ENCODE assay signal across 21 mouse cellular contexts in genomic region chr17:85038761-85039160, GRCm38 (mm10). TPM values are rescaled to one million over a fixed set of nuclear protein-coding genes. Genes with fewer than 3 reads are reported as not detected.
DNase-seq lines count a peak whose midpoint lies in the region; ATAC-seq and TF ChIP-seq lines count a peak whose summit lies in the region.
"Had no signal": no experiment of that assay in that cellular context is flagged by ENCODE, and none has a peak within 500 bp of the region (broad histone marks: within the 10 kb centered on the region; RNA-seq: fewer than 3 reads in every experiment).

No protein-coding gene starts in this region.

- 91% methylated on average over 5 of the region's 5 CpGs for WGBS in liver, postnatal 0 days (ENCODE audit: insufficient replicate concordance)
- WGBS in liver, embryonic 11.5 days = 88% methylated on average over 5 of the region's 5 CpGs
- WGBS in midbrain, embryonic 11.5 days = 93% methylated on average over 5 of the region's 5 CpGs
- 93% methylated on average over 5 of the region's 5 CpGs for WGBS in midbrain, postnatal 0 days

- H3K4me2 ChIP-seq in liver, postnatal 0 days (ENCODE audit: low read depth, low read length) = no peak overlapping the region
- no peak overlapping the region for H3K4me2 ChIP-seq in liver, embryonic 11.5 days
- H3K4me2 ChIP-seq in midbrain, embryonic 11.5 days = no peak overlapping the region
- H3K4me2 ChIP-seq in midbrain, postnatal 0 days (ENCODE audit: low read depth, low read length, poor library complexity, severe bottlenecking) = no peak overlapping the region

- no peak for TF ChIP-seq CTCF in liver, postnatal 0 days (IDR thresholded peaks at IDR 0.05; ENCODE audit: low read depth)
- no peak for TF ChIP-seq CTCF in midbrain, postnatal 0 days (IDR thresholded peaks at IDR 0.05)

- H3K9me3 ChIP-seq in liver, postnatal 0 days (ENCODE audit: low read length) = no peaks in the 10 kb centered on the region
- no peaks in the 10 kb centered on the region for H3K9me3 ChIP-seq in liver, embryonic 11.5 days (ENCODE audit: control insufficient read depth, low read length)
- no peaks in the 10 kb centered on the region for H3K9me3 ChIP-seq in midbrain, embryonic 11.5 days (ENCODE audit: control insufficient read depth, low read length)
- no peaks in the 10 kb centered on the region for H3K9me3 ChIP-seq in midbrain, postnatal 0 days (ENCODE audit: low read length)
- H3K9me3 ChIP-seq: G1E had no signal

- TF ChIP-seq EP300 in liver, postnatal 0 days (IDR thresholded peaks at IDR 0.05; ENCODE audit: low read depth) = no peak

- intact Hi-C loops in heart, postnatal 10 days (cut with DNase I) = no loop called here

- H3K9ac ChIP-seq in liver, postnatal 0 days (replicated peaks) = no peak overlapping the region
- H3K9ac ChIP-seq in liver, embryonic 11.5 days (ENCODE audit: low read depth, low read length) = no peak overlapping the region
- H3K9ac ChIP-seq in midbrain, embryonic 11.5 days (ENCODE audit: low read length) = no peak overlapping the region
- no peak overlapping the region for H3K9ac ChIP-seq in midbrain, postnatal 0 days (replicated peaks; ENCODE audit: low read length, poor library complexity, severe bottlenecking)

- H3K4me1 ChIP-seq in liver, postnatal 0 days (ENCODE audit: insufficient read depth) = peaks cover 14% of the 10 kb centered on the region; the same call in 1 of the 2 replicates
- H3K4me1 ChIP-seq in liver, embryonic 11.5 days (replicated peaks; ENCODE audit: control insufficient read depth, insufficient read depth, low read length) = peaks cover 3% of the 10 kb centered on the region; the same call in 1 of the 2 replicates
- H3K4me1 ChIP-seq in midbrain, embryonic 11.5 days (ENCODE audit: control insufficient read depth, insufficient read depth, low read length) = no peaks in the 10 kb centered on the region; the same call in 1 of the 2 replicates
- H3K4me1 ChIP-seq in midbrain, postnatal 0 days (ENCODE audit: insufficient read depth, low read length) = no peaks in the 10 kb centered on the region

- H3K4me3 ChIP-seq in liver, postnatal 0 days (ENCODE audit: low read depth, low read length) = no peak overlapping the region
- no peak overlapping the region for H3K4me3 ChIP-seq in liver, embryonic 11.5 days (ENCODE audit: low read depth, low read length)
- no peak overlapping the region for H3K4me3 ChIP-seq in midbrain, embryonic 11.5 days (ENCODE audit: low read depth, low read length)
- H3K4me3 ChIP-seq in midbrain, postnatal 0 days (ENCODE audit: low read depth, low read length) = no peak overlapping the region

- H3K27ac ChIP-seq in liver, postnatal 0 days (ENCODE audit: low read depth) = 0 out of 2 replicates have a peak overlapping the region, but pooled peaks have one; percentile 40
- no peak overlapping the region for H3K27ac ChIP-seq in liver, embryonic 11.5 days (ENCODE audit: low read depth, low read length)
- no peak overlapping the region for H3K27ac ChIP-seq in midbrain, embryonic 11.5 days (ENCODE audit: low read depth, low read length)
- H3K27ac ChIP-seq in midbrain, postnatal 0 days (ENCODE audit: low read depth, low read length) = no peak overlapping the region

- no peak for ATAC-seq in liver, postnatal 0 days
- ATAC-seq in liver, embryonic 11.5 days (replicated peaks; ENCODE audit: low FRiP score) = no peak
- no peak for ATAC-seq in midbrain, embryonic 11.5 days (ENCODE audit: low FRiP score)
- no peak for ATAC-seq in midbrain, postnatal 0 days (ENCODE audit: low FRiP score)
- ATAC-seq: activated CD4-positive, CD25-positive, alpha-beta regulatory T cell, adult 4 months; CD4-positive, CD25-positive, alpha-beta regulatory T cell, adult 4 months; Patski had no signal

- DNase-seq in heart, adult 11 months = peak; percentile 56
- no peak for DNase-seq in heart, postnatal 10 days
- no peak for DNase-seq in liver, postnatal 0 days
- DNase-seq in liver, embryonic 11.5 days (ENCODE audit: low spot score) = no peak
- peak; percentile 51 for DNase-seq in midbrain, embryonic 11.5 days (ENCODE audit: low spot score, missing footprints)
- DNase-seq in midbrain, postnatal 0 days (ENCODE audit: low spot score) = no peak
- DNase-seq: adrenal gland, adult 2 months; adrenal gland, adult 8-10 months; adrenal gland, postnatal 10 days; adrenal gland, postnatal 14 days; adrenal gland, postnatal 25 days; adrenal gland, postnatal 36 days; B cell, adult 2 months; cerebellum, adult 11 months; cerebellum, adult 11-12 months; cerebellum, adult 18-20 months had no signal

- no peaks in the 10 kb centered on the region for H3K36me3 ChIP-seq in liver, postnatal 0 days (replicated peaks; ENCODE audit: insufficient read depth, low read length)
- H3K36me3 ChIP-seq in liver, embryonic 11.5 days (ENCODE audit: control insufficient read depth, insufficient read depth, low read length) = no peaks in the 10 kb centered on the region
- no peaks in the 10 kb centered on the region for H3K36me3 ChIP-seq in midbrain, embryonic 11.5 days (ENCODE audit: control insufficient read depth, insufficient read depth, low read length)
- no peaks in the 10 kb centered on the region for H3K36me3 ChIP-seq in midbrain, postnatal 0 days (ENCODE audit: insufficient read depth, low read length)
- H3K36me3 ChIP-seq: G1E had no signal

- no peaks in the 10 kb centered on the region for H3K27me3 ChIP-seq in liver, postnatal 0 days (ENCODE audit: insufficient read depth, low read length)
- H3K27me3 ChIP-seq in liver, embryonic 11.5 days (replicated peaks; ENCODE audit: control insufficient read depth, insufficient read depth, low read length) = no peaks in the 10 kb centered on the region
- H3K27me3 ChIP-seq in midbrain, embryonic 11.5 days (ENCODE audit: control insufficient read depth, insufficient read depth, low read length) = no peaks in the 10 kb centered on the region
- no peaks in the 10 kb centered on the region for H3K27me3 ChIP-seq in midbrain, postnatal 0 days (ENCODE audit: insufficient read depth, low read length)
- H3K27me3 ChIP-seq: CH12.LX, Patski had no signal

RNA-seq across cellular contexts. Expression of gene Slc3a1, which starts 10.6 kb away (rescaled TPM):
- under 1 TPM in 1 of 2 experiments, not detected in 1; 0.17 TPM for total RNA-seq in heart, postnatal 10 days (2021)
- 7.8 and 8.9 TPM in 2 replicates for polyA plus RNA-seq in liver, postnatal 0 days (2015; fragmentation: Nextera tagmentation; extraction: Ambion mirVana)
- 0.27 and 0.49 TPM in 2 replicates for polyA plus RNA-seq in liver, embryonic 11.5 days (2014; fragmentation: Nextera tagmentation; extraction: Ambion mirVana)
- 0.17 and 0.34 TPM in 2 replicates for polyA plus RNA-seq in midbrain, embryonic 11.5 days (2014; fragmentation: Nextera tagmentation; extraction: Ambion mirVana)
- total RNA-seq in midbrain, postnatal 0 days (2014; rRNA removed) = 0.27 and 0.76 TPM in 2 replicates
- 0.14 and 0.16 TPM in 2 replicates for polyA plus RNA-seq in midbrain, postnatal 0 days (2015; fragmentation: Nextera tagmentation; extraction: Ambion mirVana)
- polyA plus RNA-seq: G1E had no signal

RNA-seq across cellular contexts. Expression of gene Prepl, which starts 51.3 kb away (rescaled TPM):
- total RNA-seq in heart, postnatal 10 days (2021) = 100 to 1,000 TPM; 121 to 129 TPM
- 4.5 and 4.6 TPM in 2 replicates for polyA plus RNA-seq in liver, postnatal 0 days (2015; fragmentation: Nextera tagmentation; extraction: Ambion mirVana)
- polyA plus RNA-seq in liver, embryonic 11.5 days (2014; fragmentation: Nextera tagmentation; extraction: Ambion mirVana) = 18.9 and 23.7 TPM in 2 replicates
- 60.0 and 61.7 TPM in 2 replicates for polyA plus RNA-seq in midbrain, embryonic 11.5 days (2014; fragmentation: Nextera tagmentation; extraction: Ambion mirVana)
- total RNA-seq in midbrain, postnatal 0 days (2014; rRNA removed) = 111 and 149 TPM in 2 replicates
- 150 and 151 TPM in 2 replicates for polyA plus RNA-seq in midbrain, postnatal 0 days (2015; fragmentation: Nextera tagmentation; extraction: Ambion mirVana)

RNA-seq across cellular contexts. Expression of gene Camkmt, which starts 51.6 kb away (rescaled TPM):
- 1 to 10 TPM; 3.7 to 4.4 TPM for total RNA-seq in heart, postnatal 10 days (2021)
- polyA plus RNA-seq in liver, postnatal 0 days (2015; fragmentation: Nextera tagmentation; extraction: Ambion mirVana) = 1.4 and 2.1 TPM in 2 replicates
- 6.4 and 6.8 TPM in 2 replicates for polyA plus RNA-seq in liver, embryonic 11.5 days (2014; fragmentation: Nextera tagmentation; extraction: Ambion mirVana)
- 14.9 and 17.0 TPM in 2 replicates for polyA plus RNA-seq in midbrain, embryonic 11.5 days (2014; fragmentation: Nextera tagmentation; extraction: Ambion mirVana)
- 6.1 and 12.6 TPM in 2 replicates for total RNA-seq in midbrain, postnatal 0 days (2014; rRNA removed)
- polyA plus RNA-seq in midbrain, postnatal 0 days (2015; fragmentation: Nextera tagmentation; extraction: Ambion mirVana) = 21.4 and 21.5 TPM in 2 replicates

Comparison
In these comparisons a context has a peak if more than half of its experiments do, and no peak if none do; other contexts are left out.
1. DNase-seq: peak in heart, adult 11 months (single experiment) and midbrain, embryonic 11.5 days (single experiment); none in heart, postnatal 10 days (0 of 2), liver, postnatal 0 days (single experiment), liver, embryonic 11.5 days (single experiment) and midbrain, postnatal 0 days (single experiment).